Mouse (Mus musculus) left cerebral cortex, adult 9 months (tissue): ENCODE data around the gene Cfap77.
A peak's percentile ranks its signal among the peaks of the same experiment; 100 is the strongest.

Experiments
- DNase-seq, 2 experiments: peaks; one replicate each; pipeline ENCODE4 v3.0.0; 2022; ENCODE audit warnings: low spot score in 2 of 2

Gene Cfap77

DNA sequence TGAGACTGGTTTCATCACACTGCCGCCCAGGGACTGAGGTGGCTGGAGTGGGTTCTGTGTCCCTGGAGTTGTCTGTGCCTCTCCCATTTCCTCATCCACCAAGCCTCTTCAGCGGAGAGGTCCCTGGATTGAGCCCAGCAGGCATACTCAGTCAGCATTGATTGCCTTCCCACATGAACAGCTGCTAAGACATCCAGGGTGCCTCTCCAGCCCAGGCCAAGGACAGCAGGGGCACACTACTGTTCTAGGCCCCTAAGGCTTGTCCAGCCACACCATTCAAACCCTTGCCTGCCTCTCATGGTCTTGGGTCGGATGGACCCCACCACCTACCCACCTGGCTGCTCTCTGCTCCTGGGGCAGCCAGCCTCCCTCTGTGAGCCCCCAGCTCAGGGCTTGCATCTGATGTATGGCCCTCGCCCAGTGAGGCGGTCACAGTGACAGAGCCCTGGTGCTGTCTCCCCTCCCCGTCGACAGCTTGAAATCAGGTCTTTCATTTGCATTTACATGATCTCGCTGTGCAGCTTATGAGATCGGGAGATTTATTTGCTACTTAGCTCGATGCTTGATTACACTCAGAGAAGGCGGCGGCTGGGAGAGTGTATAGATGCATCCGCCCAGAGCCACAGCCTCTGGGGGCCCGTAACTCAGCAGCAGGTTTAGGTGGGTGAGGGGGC, 57.6 kb downstream of the Cfap77 start:
- no peak for DNase-seq

DNA sequence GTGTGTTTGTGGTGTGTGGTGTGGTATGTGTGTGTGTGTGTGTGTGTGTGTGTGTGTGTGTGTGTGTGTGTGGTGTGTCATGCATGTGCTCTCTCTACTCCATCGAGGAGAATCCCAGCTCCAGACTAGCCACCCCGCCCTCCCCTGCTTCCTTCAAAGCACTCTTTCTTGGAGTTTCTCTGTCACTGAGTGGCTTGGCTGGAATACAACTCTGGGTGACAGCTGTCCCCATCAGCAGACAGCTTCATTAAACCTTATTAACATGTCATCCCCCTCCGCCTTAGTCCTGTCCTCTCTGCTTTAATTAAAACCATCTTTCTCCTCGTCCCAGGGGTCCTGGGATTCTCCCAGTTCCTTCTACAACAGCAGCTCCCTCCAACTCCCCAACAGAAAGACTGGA, 59.4 kb downstream of the Cfap77 start:
- no peak for DNase-seq

DNA sequence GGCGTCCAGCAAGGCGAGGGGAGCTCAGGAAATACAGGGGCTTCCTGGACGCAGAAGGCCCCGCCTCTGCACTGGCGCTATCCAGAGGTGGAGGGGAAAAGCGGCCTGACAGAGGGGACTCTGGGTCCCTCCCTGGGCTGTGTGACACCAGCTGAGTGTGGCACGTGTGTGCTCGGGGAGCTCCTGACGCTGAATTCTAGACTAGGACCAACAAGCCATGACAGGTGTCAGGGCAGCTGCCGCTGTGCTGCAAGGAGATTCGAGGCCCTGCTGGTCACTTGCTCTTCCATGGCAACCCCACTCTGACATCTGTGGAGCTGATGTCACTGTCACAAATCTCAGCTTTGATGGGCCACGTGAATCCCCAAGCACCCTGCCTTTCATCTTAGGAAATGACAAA, 60.9 kb downstream of the Cfap77 start:
- DNase-seq: no peak

DNA sequence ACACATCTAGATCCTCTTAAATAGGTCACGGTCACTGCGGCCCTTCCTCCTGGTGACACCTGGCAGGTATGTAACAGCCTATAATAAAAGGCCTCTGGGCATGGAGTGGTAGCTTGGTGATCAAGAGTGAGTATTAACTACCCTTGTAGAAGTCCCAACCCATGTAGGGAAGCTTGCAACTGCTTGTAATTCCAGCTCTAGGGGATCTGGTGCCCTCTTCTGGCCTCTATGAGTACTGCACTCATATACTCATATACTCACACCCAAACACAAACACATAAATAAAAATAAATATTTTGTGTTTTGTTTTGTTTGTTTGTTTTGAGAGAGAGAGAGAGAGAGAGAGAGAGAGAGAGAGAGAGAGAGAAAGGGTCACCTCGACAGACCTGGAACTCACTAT, 66.1 kb downstream of the Cfap77 start:
- DNase-seq: no peak

DNA sequence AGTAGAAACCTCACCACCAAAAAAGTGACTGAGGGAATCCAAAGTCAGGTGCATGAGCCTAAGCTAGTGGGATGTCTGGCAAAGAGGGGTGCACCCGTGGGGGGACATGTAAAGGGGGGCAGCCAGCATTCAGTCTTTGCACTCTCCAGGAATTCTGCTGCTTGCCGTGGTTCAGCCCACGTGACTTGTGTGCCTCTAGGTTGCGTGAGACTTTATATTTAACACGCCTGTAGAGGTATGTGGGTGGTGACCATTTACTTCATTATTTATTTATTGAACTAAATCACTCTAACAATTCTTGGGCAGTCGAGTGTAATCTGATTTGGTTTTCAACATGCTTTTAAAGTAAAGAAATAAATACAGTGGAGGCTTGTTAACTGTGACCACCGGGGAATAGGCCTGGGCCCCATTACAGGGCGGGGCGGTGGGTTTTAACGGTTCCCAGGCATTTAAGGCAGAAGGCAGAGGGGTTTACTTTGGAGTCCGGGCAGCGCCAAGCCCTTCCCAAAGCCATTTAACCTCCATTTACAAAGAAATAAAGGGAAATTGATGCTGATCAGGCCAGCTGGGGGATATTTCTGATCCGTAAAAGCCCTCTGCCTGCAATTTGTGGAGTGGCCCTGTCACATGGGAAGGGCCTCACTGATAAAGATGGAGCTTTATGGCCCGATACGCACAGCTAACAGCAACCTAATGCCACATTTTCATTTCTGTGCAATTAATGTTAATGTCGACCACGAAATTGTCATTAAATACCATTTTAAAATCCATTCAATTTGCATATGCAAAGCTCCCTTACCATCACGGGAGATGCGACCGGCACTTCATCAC, 74.6 kb downstream of the Cfap77 start:
- DNase-seq: no peak

DNA sequence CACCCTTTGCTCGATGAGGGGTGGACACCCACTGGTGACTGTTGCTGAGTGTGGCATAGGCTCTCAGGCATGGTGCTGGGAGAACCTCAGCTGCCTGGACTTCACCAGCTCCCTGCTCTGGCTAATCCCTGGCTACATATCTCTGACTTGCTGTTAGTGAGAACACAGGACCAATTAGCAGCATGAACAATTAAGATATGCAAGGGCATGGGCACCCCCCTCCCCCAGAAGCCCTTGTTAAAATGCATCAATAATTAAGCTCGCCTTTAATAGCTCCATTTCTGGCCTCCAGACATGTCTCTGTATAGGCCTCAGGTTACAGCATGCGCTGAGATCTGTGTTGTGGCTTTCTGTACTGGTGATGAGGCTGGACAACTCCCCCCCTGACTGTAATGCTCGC, 76.4 kb downstream of the Cfap77 start:
- DNase-seq: no peak

DNA sequence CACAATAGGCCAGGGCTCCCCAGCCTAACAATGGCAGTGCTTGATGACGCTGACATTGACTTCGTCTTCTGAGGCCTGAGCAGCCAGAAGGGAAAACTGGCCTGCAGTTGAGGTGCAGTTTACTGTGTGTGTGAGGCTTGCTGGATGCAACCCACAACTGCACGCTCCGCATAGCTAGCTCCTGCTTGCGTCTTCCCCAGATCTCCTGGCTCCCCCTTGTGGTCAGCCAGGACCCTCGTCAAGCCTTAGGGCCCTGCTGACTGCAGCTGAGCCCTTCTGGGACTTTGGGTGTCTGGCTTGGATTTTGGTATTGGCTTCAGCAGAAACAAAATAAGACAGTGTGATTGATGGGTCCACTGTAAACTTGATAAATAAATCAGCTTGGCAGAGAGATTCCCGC, 78.2 kb downstream of the Cfap77 start:
- DNase-seq: peak in 1 of 2 experiments; percentile 47

DNA sequence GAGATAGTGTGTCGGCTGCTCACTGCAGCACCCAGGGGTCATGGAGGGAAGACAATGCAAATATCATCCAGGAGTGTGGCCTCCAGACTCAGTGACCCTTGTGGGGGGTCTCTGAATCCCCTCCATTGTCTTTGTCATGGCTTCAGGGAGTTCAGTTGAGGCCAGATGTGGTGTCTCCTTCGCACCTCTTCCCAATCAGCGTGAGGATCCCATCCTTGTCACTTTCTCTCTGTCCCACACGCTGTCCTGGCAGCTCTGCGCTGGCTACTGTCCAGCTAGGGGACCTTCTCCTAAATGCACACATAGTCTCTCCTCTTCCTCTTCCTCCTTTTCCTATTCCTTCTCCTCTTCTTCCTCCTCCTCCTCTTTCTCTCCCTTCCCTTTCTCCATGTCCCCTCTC, 79.3 kb downstream of the Cfap77 start:
- DNase-seq: no peak

DNA sequence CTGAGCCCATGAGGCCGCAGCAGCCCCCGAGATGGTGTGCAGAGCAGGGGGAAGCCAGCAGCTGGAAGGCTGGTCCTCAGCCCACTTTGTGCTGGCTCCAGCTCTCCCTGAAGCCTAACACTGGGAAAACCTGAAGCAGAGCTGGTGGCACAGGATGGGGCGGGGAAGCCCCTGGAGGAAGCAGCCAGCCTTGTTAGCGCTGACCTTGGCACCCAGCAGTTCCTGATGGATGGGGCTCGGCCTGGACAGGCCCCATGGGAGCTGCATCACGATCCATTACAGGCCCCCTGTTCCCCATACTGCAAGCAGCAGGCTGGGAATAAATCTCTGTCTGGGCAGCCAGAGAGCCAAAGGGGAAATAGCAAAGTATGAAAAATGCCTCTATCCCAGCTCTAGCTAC, 80.3 kb downstream of the Cfap77 start:
- DNase-seq: no peak

DNA sequence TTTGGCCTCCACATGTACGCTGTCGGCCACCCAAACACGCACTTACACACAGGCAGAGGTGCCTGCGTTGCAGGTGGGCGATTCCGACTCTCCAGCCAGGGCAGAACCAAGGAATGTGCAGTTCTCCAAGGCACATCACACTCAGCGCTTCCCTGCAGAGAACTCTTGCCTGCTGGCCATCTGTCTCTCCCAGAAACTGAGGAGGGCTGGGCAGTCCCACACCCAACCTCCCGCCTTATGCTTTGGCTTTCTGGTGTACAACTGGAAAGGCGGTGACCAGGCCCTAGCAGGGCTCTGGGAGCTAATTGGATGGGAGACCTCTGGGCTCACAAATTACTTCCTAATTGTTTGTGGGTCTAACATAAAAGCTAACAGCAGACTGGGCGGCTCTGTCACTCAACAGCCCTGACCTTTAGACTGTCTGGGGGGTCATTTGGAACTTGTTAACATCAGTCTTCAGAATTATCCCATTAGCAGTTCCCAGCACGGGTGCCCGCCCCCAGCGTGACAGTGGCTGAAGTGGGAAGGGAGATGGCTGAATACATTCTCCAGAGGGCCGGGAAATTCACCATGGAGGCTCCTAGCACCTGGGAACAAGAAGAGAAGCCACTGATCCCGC, 80.9 kb downstream of the Cfap77 start:
- DNase-seq: no peak

DNA sequence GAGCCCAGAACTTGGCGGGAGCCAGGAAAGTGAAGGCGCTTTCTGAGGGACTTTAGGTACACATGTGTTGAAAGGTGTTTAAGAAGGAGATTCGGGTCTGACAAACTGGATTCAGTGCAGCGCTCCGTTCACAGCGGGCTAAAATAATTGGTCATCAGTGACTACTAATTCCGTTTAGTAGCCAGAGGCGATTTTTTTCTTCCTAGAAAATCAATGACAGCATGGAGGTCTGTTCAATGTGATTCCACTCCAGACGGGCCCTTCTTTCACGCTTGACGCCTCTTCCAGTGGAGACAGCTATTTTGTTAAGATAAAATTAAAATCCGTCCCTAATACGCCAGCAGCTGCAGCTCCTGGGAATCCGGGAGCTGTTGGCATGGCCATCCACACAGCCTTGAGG, 84.4 kb downstream of the Cfap77 start:
- no peak for DNase-seq

DNA sequence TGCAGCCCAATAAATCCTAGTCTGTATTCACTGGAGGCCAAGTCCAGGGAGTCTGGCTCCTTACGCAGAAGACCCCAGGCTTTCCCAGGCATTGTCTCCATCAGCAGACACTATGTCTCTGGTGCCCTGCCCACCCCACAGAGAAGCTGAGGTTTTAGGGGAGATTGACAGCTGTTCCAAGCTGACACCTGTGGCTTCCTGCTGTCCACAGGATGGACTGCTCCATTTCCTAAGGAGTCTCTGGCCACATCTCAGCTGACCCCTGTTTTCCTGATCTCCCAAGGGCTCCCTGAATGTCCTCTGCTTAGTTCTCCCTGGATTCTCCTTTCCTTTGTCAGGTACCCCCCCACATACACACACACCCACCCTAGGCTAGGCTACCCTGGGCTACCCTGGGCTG, 86.6 kb downstream of the Cfap77 start:
- DNase-seq: no peak

DNA sequence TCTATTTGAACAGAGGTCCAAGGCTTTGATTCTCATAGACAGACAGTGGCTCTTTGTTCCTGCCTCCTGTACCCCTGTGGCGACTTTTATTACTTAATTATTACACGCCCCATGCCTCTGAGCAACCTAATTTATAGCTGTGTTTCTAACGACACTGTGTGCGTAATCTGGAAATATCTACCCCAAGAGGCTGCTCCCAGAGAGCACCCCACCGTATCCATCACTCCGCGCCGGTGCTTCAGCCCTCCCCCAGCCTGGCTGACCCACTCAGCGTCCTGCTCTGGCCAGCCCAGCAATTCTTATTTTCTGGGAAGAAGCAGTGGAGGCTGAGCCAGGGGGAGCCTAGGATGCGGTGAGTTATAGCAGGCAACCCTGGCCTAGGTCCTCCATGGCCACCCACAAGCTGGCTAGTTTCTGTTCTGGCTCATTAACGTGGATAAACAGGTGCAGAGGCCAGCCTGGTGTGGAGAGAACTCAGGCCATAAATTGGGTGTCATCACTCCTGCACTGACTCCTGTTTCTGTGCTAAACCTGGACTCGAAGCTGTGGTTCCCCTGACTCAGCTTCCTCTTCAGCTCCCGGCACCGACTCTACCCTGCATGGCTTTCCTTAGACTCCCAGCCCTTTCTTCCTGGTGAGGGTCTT, 88.6 kb downstream of the Cfap77 start:
- DNase-seq: no peak

DNA sequence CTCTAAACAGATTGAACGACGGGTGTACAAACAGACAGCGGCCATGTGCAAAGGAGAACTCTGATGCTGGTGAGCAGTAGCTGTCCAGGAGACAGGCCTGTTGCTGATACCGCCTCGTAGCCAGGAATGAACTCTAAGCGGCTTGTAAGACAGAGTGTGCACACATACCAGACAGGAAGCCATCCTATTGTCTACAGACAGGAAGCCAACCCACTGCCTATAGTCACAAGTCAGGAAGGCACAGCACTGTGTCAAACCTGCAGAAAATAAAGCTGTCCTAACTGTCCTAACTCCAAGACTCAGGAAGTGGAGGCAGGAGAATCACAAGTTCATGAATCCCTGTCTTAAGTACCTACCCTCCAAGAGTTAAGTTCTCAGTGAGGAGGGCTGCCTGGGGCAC, 91.3 kb downstream of the Cfap77 start:
- no peak for DNase-seq

DNA sequence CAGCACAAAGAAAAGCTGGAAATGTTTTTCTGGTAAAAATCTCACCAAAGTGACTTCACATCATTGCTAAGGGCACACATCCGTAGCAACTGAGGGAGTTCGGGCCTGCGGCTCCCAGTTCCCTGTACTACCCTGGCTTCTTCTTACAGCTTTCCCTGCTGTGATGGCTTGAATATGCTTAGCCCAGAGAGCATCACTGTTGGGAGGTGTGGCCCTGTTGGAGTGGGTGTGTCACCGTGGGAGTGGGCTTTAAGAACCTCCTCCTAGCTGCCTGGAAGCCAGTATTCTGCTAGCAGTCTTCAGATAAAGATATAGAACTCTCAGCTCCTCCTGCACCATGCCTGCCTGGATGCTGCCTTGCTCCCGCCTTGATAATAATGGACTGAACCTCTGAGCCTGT, 93.2 kb downstream of the Cfap77 start:
- no peak for DNase-seq

DNA sequence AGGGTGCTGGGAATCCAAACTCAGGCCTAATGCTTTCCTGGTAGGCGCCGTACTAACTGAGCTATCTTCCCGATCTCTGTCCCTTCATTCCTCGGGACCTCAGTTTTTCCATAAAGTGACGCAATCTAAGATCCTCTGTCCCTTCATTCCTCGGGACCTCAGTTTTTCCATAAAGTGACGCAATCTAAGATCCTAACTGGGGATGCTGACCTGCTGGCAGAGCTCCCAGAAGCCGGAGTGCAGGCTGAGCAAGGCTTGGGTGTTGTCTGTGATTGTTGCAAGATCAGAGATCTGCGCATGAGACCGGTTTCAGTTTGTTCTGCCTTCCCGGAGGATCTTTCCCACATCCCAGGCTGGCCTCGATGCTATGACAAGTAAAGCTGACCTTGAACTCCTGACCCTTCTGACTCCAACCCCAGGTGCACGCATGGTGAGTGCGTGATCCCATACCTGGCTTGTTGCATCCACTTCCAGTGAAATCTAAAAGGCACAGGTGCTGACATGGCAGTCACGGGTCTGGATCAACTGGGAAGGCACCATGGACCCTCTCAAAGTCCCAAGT, 93.8 kb downstream of the Cfap77 start:
- no peak for DNase-seq

DNA sequence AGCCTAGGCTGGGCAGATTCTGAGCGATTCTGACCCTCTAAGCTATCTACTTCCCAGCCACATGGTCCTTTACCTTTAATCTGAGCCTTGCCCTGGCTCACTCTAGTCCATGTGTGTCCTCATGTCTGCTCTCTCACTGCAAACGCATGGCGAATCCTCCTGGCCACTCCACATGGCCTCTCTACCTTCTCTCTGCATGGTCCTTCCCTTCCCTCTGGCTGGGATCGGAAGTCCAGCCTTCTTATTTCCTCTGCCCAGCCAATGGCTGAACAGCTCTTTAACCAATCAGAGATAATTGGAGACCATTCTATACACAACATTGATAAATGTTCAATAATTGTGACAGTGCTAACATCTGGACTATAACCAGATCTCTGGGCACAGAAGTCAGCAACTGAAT, 98.0 kb downstream of the Cfap77 start:
- no peak for DNase-seq

DNA sequence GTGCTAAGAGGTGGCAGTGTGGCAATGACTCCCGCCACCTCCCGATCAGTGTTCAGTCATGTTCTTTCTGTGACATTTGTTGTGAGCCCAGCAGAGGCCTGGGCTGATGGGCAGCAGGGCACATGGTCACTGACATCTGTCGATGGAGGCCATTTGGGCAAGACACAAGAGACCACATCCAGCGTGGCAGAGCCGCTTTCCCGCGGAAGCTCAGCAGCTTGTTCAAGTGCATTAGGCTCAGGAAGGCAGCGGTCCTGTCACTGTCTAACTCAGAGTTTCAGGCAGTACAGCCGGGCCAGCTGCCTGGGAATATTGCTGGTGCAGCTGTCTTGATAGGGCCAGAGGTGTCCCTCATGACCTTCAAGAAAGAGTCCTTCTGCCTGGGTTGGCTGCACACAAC, 100.3 kb downstream of the Cfap77 start:
- DNase-seq: no peak

DNA sequence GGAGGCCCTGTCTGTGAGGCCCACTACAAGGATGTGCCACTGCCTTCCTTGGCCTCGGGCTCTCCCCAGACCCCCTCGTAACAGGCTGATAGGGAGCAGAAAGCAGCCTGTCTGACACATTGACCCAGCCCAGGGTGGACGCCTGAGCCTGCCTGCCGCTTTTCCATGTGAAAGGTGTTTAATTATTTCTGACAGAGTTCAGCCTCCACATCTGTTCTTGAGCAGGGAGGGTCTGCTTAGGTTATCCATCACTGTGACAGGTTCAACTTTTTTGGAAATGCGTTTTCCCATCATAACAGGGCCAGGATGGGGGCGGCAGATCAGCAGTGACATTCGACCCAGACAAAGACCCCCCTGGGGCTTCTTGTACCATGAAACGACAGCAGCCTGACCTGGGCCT, 101.9 kb downstream of the Cfap77 start:
- no peak for DNase-seq

DNA sequence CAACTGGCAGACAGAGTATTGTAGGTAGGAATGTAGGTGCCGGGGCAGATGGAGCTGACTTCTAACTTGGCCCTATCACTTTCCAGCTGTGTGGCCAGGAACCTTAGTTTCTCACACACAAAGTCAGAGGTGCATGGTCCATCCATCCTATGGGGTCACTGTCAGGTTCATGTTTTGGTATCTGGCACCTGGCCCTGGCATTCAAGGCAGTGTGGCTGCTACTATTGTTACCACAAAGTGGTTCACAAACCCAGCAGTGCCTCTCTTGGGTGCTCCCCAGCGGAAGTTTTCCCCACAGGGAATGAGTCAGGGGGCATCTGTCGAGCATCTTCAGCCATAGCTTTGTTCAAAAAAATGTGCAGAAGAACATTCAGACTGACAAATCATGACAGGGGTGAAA, 108.6 kb downstream of the Cfap77 start:
- no peak for DNase-seq

DNA sequence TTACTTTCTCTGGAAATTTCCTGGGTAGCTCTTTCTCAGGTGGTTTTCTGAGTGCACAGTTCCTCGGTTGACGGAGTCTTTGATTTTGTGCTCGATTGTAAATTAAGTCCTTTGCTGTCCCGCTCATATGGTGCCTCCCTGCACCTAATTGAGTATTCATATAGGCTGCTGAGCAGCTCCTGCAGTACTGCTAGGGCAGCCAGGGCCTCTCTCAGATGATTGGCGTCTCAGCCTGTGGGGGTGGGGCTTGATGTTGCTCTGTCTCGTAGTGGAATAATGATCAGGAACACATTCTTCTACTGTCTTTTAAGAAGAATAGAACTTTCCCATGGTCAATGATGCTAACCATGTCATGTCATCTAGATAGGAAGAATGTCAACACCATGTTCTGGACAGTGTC, 109.5 kb downstream of the Cfap77 start:
- DNase-seq: no peak
